Mouse (Mus musculus) cerebellum, adult 8-10 months (tissue): Measurements from ENCODE around the gene Ripply2.
"Not testable (repeated sequence)": the region's sequence is repeated elsewhere in the genome, so short reads cannot be mapped to it uniquely, and the experiment has no call there.

Source experiments
- DNase-seq: peaks from one replicate; pipeline ENCODE4 v3.0.0; 2022

The Ripply2 gene

GRCm38 (mm10) chr9:87015288-87015937 lies at the start of gene Ripply2:
Ripply2 (plus strand) TSS chr9:87015537.
- DNase-seq = peak; percentile 73

DNA sequence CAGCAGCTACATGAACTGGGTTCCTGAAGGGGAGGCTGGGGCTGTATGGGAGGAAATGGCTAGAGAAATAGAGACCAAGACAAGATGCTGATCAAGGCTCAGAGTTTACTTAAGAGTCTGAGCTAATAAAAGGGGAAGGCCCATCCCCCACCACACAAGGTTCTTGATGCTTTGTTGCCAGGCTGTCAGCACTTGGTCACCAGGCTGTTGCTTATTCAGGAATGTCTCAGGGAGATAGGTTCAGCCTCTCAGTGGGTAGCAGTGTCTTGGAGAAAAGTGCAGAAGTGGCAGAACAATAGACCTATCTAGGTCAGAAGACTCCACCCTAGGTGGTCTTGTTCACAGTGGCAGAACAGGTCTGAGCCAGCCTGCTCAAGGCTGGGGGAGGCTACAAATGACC lies 42.9 kb upstream of the Ripply2 start:
- not testable (repeated sequence) for DNase-seq

DNA sequence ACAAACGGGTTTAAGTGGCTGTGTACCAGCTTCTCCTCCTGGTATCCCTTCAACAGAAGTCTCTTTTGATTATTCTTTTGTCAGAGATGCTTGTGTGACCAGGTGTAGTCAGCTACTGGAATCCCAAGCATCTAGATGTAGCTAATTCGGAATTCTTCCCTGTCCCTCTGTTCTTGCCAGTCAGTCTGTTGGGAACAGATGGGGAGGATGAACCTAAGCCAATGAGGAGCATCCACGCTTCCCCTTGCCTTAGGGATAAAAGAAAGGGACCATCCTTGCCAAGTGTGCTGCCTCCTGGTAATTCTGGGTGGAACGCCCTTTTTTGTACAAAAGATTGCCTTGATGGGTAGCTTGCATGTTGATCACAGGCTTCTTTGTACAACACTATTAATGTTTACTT lies 41.8 kb upstream of the Ripply2 start:
- DNase-seq = peak; percentile 83

DNA sequence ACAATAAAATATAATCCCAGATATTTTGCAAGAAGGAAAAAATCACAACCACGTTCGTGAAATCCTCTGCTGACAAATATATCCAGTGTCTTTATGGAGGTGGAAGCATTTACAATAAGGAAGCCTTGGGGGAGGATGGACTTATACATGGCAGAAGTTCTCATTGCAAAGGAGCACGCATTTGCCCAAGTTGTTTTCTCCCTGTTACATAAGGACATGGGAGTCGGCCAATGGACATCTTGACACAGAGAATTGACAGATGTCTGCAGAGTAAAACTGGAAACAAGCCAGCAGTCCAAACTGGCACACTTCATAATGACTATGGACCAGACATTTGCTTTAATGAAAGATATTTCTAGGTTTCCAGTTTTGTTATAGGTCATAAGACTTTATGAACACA lies 38.4 kb upstream of the Ripply2 start:
- DNase-seq = peak; percentile 89

- no peak for DNase-seq
Observed at GRCm38 (mm10) chr9:86978257-86978907, 37.0 kb upstream of the Ripply2 start.

DNA sequence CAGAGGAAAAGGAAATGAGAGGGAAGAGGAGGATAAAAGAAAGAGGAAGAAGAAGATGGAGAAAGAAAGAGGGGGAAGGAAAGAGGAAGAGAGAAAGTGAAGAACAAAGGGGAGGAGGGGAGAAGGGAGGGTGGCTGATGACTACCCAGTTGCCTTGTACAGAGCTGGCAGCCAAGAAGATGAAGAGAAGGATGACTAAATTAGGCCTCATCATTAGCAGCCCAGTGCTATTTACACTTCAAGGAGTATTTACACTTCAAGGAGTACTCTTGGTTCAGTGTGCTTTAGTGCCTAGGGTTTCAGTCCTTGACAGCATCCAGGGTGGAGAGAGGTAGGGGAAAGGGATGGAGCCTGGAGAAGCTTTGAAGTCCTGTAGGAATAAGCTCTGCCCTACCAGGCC lies 35.3 kb upstream of the Ripply2 start:
- no peak for DNase-seq

DNA sequence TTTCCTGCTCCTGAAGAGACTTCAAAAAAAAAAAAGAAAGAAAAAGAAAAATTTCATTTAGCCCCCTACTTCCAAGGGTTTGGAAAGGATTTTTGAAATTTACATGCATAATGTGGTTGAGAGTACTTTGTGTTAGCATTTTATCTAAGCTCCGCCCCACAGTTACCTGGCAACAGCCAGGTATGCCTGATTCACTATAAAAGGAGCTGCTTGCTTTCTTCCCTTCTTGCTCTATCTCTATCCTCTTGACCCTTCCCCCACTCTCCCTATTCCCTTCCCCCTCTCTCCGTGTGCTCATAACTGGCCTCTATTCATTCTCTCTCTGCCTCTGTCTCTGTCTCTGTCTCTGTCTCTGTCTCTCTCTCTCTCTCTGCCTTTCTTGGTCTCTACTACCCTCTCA lies 34.4 kb upstream of the Ripply2 start:
- no peak for DNase-seq

GRCm38 (mm10) chr9:86981551-86981950 lies 33.8 kb upstream of the Ripply2 start:
- no peak for DNase-seq

DNA sequence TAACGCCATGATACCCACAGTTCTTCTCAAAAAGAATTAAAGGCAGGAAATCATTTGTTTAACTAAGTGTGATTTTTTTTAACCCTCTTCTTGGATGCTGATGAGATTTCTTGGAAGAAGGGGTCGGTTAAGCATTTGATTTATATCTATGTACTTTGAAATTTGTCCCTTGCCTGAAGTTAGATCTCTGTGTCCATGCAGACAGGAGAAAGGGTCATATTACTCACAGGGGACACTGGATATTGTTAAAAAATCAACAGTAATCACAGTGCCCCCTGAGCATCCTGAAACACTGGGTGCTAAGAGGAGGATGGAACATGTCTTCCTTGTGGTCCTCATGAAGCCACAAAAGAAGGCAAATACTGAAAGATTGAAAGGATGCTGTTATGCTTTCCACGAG lies 30.8 kb upstream of the Ripply2 start:
- no peak for DNase-seq

GRCm38 (mm10) chr9:86985105-86985504 lies 30.2 kb upstream of the Ripply2 start:
- DNase-seq = no peak

DNA sequence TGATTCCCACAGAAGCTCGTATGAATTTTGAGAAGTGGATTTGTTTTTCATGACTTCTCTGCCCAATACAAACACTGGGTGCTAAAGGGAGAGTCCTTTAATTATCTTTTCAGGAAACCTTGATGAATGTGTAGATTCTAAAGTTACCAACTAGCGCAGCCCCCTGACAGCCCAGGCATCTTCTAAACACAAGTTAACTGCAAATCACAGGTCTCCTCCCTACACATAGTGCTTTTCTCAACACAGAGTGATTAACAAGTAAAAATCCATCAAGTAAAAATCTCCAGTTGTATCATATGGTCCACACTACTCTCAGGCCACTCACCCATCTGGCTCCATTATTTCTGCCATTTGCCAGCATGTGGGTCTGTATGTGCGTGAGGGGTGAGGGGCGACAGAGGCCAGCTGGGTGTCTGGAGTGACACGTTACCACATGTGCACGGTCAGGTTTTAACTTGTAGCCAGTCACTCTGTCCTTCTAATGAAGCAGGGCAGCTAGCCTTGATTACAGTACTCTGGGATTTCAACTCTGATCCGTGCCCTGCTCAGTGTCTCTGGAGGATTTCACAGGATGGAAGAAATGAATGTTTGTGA lies 28.5 kb upstream of the Ripply2 start:
- no peak for DNase-seq

DNA sequence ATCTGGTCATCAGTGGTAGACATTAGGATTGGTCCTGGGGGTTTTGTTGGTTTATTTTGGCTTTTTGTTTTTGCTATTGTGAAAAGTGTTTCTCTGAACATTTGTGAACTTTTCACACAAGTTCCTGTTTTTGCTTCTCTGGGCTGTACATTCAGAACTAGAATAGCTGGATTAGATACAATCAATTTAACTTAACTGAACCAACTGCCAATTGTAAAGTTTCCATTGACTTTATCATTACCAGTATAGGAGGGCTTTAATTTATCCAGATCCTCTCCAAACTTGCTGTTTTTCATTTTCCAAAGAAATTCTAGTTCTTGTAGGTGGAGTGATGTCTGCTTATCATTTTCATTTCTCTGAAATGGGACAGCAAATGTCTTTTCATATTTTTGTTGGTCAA lies 25.5 kb upstream of the Ripply2 start:
- no peak for DNase-seq

DNA sequence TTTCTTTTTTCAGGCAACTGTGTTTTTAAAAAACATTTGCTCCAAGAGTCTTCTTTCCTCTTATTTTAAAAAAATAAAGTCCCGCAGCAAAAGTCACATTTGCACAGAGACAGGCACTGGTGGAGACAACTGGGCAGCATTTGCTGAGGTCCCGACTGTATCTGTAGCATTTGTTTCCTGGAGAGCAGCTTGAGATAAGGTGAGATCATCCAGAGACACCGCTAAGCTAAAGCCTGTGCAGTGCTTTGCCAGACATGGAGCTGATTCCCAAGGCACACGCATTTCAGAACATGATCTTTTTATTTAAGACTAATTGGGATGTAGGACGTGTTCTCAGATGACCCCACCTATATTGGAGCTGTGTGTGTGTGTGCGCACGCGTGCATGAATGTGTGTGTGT lies 23.6 kb upstream of the Ripply2 start:
- DNase-seq = no peak

DNA sequence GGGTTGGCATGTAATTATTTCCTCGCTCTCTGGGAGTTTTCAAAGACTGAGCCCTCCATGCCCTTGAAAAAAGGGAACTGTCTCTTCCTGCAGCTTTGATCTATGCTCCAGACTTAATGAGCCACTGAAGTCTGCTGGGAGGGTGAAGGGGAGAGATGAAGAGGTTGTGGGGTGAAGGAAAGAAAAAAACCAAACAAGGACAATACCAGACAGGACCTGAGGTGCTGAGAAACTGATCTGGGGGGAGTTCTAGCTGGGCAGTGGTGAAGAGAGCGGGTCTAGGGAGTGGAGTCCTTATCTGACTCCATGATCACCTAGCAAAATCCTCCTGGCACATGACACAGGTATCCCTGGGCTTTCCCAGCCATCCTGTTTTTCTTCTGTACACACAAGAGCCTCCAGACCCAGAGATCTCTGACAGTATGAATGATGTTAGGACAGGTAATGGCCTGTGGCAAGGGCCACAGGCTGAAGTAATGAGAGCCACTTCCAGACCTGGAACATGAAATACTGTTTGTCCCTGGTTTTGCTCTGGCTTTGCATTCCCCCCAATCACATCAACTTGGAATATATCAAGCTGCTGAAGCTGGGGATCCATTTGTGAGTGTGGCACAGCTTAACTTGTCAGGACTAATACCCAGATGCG lies 18.2 kb upstream of the Ripply2 start:
- DNase-seq = no peak

- no peak for DNase-seq
Observed at GRCm38 (mm10) chr9:86999956-87000582, 15.3 kb upstream of the Ripply2 start.

DNA sequence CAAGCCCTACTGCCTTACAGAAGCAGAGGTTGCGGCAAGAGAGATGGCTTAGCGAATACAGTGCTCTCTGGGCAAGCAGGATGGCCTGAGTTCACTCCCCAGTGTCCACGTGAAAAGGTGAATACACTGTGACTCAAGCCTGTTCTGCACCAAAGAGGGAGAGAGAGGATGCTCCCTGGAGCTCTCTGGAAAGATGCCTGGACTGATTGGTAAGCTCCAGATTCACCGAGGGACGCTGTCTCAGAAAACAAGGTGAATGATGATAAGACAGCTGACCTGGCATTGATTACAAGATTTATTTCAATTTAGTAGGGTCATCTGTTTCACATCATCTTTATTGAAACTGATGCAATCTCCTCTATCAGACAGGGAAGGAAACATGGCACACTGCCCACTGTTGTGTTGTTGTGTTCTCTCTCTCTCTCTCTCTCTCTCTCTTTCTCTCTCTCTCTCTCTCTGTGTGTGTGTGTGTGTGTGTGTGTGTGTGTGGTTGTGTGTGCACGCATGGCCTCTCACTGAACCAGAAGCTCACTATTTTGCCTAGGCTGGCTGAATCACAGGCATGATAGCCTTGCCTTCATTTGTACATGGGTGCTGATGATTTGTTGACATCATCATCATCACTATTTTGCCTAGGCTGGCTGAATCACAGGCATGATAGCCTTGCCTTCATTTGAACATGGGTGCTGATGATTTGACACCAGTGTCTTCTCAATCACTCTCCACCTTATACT lies 10.5 kb upstream of the Ripply2 start:
- DNase-seq = no peak

GRCm38 (mm10) chr9:87005435-87005779 lies 9.9 kb upstream of the Ripply2 start:
- DNase-seq = no peak

GRCm38 (mm10) chr9:87008507-87008906 lies 6.8 kb upstream of the Ripply2 start:
- DNase-seq = no peak

GRCm38 (mm10) chr9:87008919-87009318 lies 6.4 kb upstream of the Ripply2 start:
- no peak for DNase-seq

GRCm38 (mm10) chr9:87015938-87016294 lies 579 bp downstream of the Ripply2 start:
- DNase-seq = no peak

DNA sequence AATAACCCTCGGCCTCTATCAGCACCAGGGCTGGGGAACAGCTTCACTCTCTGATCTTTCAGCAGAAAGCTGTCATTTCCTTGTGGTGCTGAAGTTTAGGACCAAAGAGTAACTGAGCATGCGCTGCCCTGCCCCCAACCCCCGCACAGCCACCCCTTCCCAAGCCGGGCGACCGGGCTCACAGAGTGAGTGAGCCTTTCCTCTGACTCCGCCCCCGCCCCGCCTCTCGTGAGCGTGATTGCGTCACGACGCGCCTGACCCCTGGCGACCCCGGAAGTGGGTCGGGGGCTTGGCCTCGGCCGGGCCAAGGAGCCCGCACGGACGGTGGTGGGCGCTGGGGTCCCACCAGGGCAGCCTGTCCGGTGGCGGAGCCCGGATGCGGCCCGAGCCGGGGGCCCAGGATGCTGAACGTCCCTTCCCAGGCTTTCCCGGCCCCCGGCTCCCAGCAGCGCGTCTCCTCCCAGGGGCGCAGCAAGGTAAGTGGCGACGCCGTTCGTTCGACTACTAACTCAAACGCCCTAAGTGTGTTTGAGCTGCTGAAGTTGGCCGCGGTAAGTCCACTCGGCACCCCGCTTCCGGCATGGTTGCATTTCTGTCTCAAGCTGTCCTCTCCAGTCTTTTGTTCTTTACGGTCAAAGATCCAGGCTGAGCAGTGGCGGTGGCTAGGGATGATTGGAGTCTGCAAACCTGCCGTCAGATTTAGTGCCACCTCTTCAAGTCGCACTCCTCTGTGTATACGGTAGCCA lies 6.6 kb downstream of the Ripply2 start, which contains the start of gene Cyb5r4:
Cyb5r4 (plus strand) TSS at position 237 of the 746 bp plus-strand sequence.
- DNase-seq = peak; percentile 92

DNA sequence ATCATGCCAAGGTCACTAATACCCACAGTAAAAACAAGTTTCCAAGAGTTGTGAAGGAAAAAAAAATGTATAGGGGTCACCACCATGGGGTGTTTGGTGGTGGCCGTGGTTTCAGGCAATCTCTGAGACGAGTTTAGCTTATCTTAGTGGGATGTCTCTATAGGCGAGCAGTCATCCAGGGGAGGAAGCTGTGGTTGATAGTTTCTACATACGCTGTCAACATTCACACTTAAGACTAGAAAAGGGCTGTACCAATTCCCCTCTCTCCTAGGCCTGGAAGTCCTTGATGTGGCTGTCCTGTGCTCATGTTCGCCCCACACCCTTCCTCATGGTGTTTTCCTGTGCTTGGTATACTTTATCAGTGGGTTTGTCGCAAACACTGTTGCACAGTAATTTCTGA lies 10.4 kb downstream of the Ripply2 start:
- no peak for DNase-seq
